Mouse (Mus musculus) frontal cortex, postnatal 14 days (tissue): ENCODE results near the gene Olfr493.

Experiments used
- DNase-seq, 2 experiments: peaks; one replicate each; pipeline ENCODE4 v3.0.0; 2022; ENCODE audit warnings: low spot score in 2 of 2

Gene Olfr493

DNA sequence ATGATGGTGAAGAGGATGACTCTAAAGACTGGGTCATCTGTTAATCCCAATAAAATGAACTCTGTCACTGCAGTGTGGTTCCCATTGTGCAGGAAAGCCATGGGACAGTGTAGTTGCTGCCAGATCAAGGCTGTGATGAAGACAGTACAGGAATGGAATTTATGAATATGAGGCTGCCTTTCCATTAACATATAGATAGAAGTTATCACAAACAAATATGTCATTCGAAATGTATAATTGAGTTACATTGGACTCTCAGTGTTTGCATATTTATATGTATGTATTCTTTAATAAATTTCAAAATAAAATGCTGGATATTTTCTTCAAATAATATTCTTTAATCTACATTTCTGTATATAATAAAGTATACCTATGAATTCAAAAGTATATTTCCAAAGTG is at the start of gene Olfr493:
TSS of gene Olfr493 (minus strand) at position 101 of the 400 bp plus-strand sequence.
- no peak for DNase-seq

DNA sequence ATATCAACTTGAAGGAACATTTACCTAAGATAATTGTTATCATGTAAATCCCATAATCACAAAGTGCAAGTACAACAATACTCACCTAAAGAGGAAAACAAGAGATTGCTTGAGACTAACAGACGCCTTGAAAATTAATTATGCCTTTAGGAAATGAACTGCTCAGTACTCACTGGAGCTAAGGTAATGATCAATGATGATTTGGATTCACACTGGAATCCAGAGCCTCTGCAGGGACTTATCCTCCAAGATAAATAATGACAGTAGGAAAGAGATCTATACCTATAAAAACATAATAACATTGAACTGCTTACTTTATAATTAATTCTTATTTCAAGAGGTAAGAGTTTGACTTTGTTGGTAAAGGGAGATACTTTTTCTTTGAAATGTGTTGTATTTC is 46.1 kb upstream of the Olfr493 start, which contains the start of gene Olfr495:
TSS of gene Olfr495 (plus strand) at position 301 of the 400 bp plus-strand sequence.
- DNase-seq, result no peak

DNA sequence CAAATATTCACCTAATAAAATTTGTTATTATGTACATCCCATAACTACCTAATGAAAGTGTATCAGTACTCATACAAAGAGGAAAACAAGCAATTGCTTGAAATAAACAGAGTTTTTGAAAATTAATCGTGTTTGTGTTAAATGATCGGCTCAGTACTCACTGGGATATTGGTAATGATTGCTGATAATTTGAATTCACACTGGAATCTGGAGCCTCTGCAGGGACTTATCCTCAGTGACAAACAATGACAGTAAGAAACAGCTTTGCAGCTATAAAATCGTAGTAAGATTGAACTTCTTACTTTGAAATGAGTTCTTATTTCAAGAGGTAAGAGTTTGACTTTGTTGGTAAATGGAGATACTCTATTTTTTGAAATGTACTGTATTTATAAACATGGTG is 18.3 kb upstream of the Olfr493 start, which contains the start of gene Olfr494:
TSS of gene Olfr494 (plus strand) at position 301 of the 400 bp plus-strand sequence.
- no peak for DNase-seq

DNA sequence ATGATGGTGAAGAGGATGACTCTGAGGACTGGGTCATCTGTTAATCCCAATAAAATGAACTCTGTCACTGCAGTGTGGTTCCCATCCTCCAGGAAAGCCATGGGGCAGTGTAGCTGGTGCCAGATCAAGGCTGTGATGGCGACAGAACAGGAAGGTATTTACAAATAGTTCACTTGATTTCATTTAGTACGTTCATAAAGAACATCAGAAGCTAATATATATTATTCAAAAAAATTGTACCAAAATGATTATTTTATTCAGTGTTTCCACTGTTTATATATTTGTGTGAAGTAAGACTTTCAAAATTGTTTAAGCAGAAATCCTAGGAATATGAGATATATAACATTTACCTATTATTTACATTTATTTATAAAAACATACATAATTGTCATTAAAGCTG is 23.2 kb downstream of the Olfr493 start, which contains the start of gene Olfr492:
TSS of gene Olfr492 (minus strand) at position 101 of the 400 bp plus-strand sequence.
- DNase-seq, result no peak

DNA sequence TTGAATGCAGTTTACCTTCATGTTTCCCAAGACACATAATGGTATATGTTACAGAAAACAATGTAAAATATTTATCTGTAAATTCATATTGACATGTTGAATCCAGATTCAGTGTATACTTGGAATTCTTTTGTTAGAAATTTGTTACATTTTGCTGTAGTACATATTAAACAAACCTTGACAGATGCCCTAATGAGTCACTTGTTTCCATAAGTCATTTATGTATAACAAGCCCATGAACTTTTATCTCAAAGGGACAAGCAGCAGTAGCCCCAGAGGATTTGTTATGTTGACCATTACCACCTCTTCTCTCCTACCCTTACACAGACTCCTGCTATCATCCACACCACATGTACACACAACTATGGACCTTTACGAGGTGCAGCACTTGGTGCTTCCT is 33.6 kb downstream of the Olfr493 start, which contains the start of gene Olfr491:
TSS of gene Olfr491 (plus strand) at position 301 of the 400 bp plus-strand sequence.
- no peak for DNase-seq
